Mouse (Mus musculus) hindlimb bud, embryonic 11.5 days (tissue): ENCODE results near the gene Dut.

Experiments
- DNase-seq: peaks from one replicate; pipeline ENCODE4 v3.0.0-alpha.2; 2012; ENCODE audit warnings: low read depth, low spot score; ENCODE audit errors: extremely low spot score

Dut gene

GRCm38 (mm10) chr2:125247108-125247961 is at the start of gene Dut:
Gene Dut (plus strand): TSS chr2:125247190.
- DNase-seq = peak; percentile 84

- no peak for DNase-seq
These were observed 37.9 kb upstream of the Dut start for GRCm38 (mm10) chr2:125208894-125209596.

- DNase-seq = no peak
These were observed 35.0 kb upstream of the Dut start for GRCm38 (mm10) chr2:125211831-125212510.

- peak; percentile 89 for DNase-seq
These were observed 32.4 kb upstream of the Dut start for GRCm38 (mm10) chr2:125214592-125214991.

- DNase-seq = no peak
These were observed 29.7 kb upstream of the Dut start for GRCm38 (mm10) chr2:125217286-125217685.

- DNase-seq = no peak
These were observed 28.4 kb upstream of the Dut start for GRCm38 (mm10) chr2:125218566-125218965.

- DNase-seq = no peak
These were observed 27.7 kb upstream of the Dut start for GRCm38 (mm10) chr2:125219268-125219667.

GRCm38 (mm10) chr2:125221673-125222072 is 25.3 kb upstream of the Dut start:
- no peak for DNase-seq

GRCm38 (mm10) chr2:125228472-125229409 is 18.2 kb upstream of the Dut start:
- no peak for DNase-seq

- no peak for DNase-seq
These were observed 14.8 kb upstream of the Dut start for GRCm38 (mm10) chr2:125232183-125232582.

GRCm38 (mm10) chr2:125233537-125233936 is 13.5 kb upstream of the Dut start:
- no peak for DNase-seq

- DNase-seq = no peak
These were observed 12.9 kb upstream of the Dut start for GRCm38 (mm10) chr2:125234049-125234448.

GRCm38 (mm10) chr2:125245545-125246285 is 1.3 kb upstream of the Dut start:
- no peak for DNase-seq

GRCm38 (mm10) chr2:125246669-125247068 is 321 bp upstream of the Dut start:
- DNase-seq = peak; percentile 16

GRCm38 (mm10) chr2:125247962-125248235 is 909 bp downstream of the Dut start:
- DNase-seq = no peak

GRCm38 (mm10) chr2:125248256-125248655 is 1.3 kb downstream of the Dut start:
- no peak for DNase-seq

- DNase-seq = no peak
These were observed 2.3 kb downstream of the Dut start for GRCm38 (mm10) chr2:125249339-125249738.

GRCm38 (mm10) chr2:125249874-125250273 is 2.9 kb downstream of the Dut start:
- no peak for DNase-seq

- no peak for DNase-seq
These were observed 4.8 kb downstream of the Dut start for GRCm38 (mm10) chr2:125251781-125252180.

GRCm38 (mm10) chr2:125252275-125252674 is 5.3 kb downstream of the Dut start:
- no peak for DNase-seq
